Mouse (Mus musculus) kidney, adult 18-20 months (tissue): ENCODE results near the gene Rgmb.

Experiments used
- DNase-seq: peaks from one replicate; pipeline ENCODE4 v3.0.0; 2021

The Rgmb gene

GRCm38 (mm10) chr17:15830766-15831644 is at the start of gene Rgmb:
Gene Rgmb (minus strand): TSS chr17:15831039.
- DNase-seq = peak; percentile 49

- no peak for DNase-seq
Observed at GRCm38 (mm10) chr17:15874765-15875164, 43.9 kb upstream of the Rgmb start.

DNA sequence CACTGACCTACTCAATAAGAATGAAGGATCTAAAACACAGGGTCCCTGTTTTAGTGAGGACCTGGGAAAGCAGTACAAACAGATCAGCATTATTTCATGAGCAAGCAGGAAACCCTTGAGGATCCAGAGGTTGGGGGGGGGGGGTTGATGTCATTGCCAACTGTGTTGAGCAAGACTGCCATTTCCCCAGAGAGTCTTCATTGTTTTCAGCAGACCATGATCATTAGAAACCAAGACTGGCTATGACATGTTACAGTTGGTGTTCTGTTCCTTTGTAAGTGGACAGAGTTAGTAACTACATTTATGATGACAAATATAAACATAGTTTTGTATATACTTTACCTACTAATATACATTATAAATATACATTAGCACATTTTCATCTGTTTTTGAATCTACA is 41.3 kb upstream of the Rgmb start:
- no peak for DNase-seq

DNA sequence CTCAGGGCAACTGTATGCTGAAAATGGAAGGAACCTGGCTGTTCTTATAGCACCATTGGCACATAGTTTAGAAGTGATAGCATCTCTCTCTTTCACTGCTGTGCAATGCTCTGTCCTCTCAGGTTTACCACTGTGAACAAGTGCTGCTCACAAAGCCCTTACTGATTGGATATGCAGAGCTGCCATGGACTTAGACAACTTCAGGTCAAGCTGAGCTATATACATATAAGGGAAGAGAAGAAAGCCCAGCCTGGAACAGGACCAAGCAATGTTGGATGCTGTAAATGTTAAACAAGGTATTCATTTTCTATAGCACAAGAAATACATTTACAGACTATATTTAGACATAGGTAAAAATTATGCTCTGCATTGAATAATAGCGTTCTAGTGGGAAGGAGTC is 34.4 kb upstream of the Rgmb start:
- DNase-seq = no peak

DNA sequence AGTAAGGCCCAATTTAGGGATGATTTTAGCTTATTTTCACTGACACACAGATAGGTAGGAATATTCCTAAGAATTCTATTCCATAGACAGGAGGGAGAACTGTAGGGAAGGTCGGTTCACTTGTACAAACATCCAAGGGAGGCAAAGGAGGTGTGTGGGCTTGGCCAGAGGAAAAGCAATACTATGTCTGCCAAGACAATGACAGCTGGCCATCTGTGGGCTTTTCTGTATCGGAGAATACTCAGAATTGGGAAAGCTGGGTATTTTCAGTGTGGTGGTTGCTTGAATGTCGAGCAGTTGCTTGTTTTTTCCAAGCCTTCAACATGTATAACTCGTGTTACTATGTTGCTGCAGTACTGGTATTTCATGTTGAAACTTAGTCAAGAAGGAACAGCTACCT is 31.5 kb upstream of the Rgmb start:
- DNase-seq = no peak

DNA sequence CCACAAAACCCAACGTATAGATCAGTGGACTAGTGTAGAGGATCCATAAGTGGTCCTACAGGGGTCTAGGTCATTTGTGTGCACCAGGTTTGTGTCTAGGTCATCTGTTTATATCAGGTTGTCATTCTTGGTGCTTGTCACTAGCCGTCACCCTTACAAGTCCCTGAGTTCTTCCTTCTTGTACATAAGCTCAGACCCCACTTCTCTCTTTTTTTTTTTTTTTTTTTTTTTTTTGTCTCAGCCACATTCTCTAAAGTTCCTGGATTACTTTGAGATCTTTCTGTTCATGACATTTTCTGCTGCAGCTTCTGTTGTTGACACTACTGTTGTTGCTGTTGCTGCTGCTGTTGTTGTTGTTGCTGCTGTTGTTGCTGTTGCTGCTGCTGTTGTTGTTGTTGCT is 22.3 kb upstream of the Rgmb start:
- no peak for DNase-seq

DNA sequence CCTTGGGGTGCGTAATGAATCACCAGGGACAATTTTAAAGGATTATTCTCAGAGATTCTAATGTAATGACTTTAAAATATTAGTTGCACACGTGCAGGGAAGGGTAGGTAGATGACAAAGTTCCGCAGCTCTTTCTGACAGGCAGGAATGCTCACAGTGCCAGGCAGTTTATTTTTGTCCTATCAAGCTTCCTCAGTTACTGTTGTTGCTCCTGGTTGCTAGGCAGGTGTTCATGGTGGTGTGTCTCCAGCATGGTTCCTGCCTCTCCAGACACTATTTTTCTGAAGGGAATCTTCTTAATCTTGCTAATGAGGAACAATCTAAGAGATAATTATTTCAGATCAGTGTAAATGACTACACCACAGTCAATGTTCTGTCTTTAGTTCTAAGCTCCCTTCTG is 19.7 kb upstream of the Rgmb start:
- no peak for DNase-seq

GRCm38 (mm10) chr17:15841425-15841824 is 10.6 kb upstream of the Rgmb start:
- DNase-seq = no peak

DNA sequence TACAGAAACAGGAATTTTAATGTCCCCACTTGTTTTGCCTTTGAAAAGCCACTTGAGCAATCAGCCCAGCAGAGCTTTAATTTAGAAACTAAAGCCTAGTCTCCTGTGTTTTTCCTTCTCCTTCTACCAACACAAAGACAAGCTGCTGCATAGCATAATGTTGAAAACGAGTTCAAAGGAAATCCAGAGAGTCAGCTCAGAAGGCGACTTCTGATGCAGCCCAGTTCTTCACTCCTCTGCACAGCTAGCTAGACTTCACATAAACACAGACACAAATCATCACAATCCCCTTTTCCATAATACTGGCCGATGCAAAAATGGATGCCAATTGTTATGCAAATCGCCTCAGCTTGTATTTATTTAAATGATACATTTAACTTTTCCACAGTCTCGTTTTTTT is 1.6 kb upstream of the Rgmb start:
- no peak for DNase-seq

- DNase-seq = no peak
Observed at GRCm38 (mm10) chr17:15831810-15832209, 971 bp upstream of the Rgmb start.

DNA sequence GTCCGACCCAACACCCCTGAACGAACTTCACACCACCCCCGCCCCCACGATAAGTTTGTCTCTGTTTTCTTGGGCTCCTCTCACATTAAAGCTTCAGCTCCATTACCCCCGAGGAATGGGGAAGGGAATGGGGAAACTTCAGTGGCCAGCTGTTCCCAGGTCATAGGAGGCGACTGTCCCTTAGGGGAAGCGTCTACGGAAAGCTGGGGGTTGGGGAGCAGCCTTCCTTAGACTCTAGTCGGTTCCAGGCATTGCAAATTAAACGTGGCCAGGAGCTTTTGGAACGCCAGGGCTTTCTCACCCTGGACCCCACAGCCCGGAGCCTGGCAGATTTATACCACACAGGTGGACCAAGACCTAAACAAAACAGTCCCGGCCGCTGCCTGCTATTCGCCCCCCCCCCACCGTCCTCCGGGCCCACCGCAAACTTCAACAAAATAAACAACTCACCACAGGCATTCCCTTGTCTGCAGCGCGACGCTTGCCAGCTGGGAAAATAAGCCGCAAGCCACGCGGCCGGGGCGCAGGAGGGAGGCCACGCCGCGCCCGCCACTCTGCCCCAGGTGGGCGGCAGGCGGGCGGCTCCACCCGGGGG is 571 bp downstream of the Rgmb start:
- DNase-seq = peak; percentile 36

GRCm38 (mm10) chr17:15829198-15830170 is 1.4 kb downstream of the Rgmb start:
- DNase-seq = no peak

DNA sequence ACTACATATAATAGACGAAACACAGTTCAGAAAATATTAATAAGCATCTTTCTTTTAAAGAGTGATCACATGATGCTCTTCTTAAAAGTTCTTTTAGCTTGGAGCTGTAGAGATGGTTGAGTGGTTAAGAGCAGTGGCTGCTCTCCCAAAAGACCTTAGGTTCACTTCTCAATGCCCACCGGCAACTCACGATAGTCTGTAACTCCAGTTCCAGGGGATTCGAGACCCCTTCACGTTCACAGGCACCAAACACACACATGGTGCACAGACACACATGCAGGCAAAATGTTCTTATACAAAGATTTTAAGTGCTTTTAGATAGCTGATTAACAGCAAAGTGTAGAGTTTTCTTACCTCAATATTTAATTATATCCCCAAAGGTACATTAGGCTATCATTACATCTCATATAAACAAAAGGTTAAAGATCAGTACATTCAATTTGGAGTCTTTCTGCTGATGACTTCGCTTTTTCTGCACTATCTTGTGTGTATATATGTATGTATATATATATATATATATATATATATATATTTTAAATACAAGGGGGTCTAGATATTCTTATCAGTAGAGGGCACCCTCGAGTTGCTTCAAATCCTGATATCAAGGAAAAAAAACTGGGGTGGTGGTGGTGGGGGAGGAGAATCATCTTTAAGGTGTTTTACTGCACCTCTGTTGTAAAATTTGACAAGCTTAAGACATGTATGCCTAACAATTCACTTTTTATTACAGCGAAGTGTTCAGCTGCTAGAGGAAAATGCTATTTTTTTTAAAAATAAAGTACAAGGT is 2.5 kb downstream of the Rgmb start:
- no peak for DNase-seq

DNA sequence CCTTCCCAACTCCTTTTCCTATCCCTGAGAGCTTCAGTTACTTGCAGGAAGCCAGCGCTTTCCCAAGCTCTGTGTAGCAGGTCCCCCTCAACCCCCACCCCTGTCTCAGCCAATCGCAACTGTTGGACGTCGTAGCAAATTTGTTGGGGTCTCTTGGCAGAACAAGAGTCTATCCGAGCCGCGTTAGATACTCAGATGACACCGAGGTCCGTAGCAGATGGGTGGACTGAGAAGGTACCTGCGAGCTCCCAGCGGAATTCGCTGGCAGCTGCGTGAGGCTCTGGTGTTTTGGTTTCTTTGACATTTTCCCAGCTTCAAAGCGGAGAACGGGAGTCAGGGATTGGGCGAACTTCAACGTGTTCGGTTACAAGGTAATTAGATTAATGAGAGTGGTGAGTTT is 3.9 kb downstream of the Rgmb start:
- DNase-seq = no peak

DNA sequence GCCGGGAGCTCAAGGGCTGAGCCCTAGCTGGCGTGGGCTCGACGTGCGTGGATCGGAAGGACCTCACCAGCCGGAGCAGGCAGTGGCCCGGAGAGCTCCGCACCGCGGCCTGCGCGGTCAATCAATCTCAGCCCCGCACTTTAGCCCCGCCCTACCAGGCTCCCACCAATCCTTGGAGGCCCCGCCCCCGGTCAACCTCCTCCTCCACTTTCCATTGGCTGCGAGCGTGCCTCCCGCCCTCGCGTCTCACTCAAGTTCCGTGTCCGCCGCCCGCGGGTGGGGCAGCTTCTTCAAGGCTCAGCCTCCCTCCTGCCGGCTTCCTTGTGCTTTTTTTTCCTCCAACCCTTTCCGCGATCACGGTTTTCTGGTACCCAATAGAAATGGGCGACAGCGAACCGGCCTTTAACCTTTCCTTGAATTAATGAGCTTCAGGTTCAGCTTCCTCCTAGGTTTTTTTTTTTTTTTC is 4.4 kb downstream of the Rgmb start:
- peak; percentile 99 for DNase-seq

GRCm38 (mm10) chr17:15825481-15826396 is 5.1 kb downstream of the Rgmb start:
- peak; percentile 58 for DNase-seq

DNA sequence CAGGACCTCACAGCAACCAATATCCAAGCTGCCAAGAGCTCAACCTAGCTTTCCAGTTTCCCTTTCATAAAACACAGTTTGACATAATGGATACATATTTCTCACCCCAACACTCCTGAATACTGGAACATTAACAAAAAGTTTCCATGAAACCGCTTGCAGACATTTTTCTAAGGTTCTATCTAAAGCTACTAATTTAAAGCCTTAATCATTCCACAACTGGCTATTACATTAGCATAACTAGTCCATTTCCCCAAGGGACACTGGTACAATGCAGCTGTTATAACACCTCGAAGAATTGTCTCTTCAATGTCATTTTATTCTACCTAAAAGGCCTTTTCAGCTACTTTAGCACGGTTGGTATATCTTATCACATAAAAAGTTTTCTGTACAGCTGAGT is 6.0 kb downstream of the Rgmb start:
- DNase-seq = no peak

DNA sequence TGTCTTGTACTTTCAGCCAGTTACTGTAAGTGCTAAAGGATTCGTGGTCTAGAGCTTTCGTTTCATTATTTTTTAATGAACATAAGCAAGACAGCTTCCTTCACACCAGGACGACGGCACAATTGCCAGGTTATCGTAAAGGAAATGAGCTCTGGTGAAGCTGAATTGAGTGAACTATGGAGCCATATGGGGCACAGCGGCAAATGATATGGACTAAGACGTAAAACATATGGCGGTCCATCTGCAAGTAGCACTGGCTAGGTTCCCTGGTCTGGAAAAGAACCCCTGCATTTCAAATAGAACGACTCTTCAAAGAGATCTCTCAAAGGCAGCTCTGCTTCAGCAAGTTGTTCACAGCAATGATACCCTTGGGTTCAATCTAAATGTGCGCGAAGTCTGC is 6.5 kb downstream of the Rgmb start:
- no peak for DNase-seq

GRCm38 (mm10) chr17:15823838-15824237 is 7.0 kb downstream of the Rgmb start:
- DNase-seq = no peak

GRCm38 (mm10) chr17:15823215-15823614 is 7.6 kb downstream of the Rgmb start:
- no peak for DNase-seq

- no peak for DNase-seq
Observed at GRCm38 (mm10) chr17:15822376-15822775, 8.5 kb downstream of the Rgmb start.
